Mouse (Mus musculus): ENCODE data around the gene Nphp4. TPM values are rescaled to one million over a fixed set of nuclear protein-coding genes. Genes with fewer than 3 reads are reported as not detected.
"Not testable (repeated sequence)": the region's sequence is repeated elsewhere in the genome, so short reads cannot be mapped to it uniquely, and the experiment has no call there.

Nphp4 gene
- total RNA-seq, 1 experiment = 2.5 TPM

- in situ Hi-C loops (cut with MboI; ENCODE audit: low sequenced_read_pairs in 2 of 2, unreplicated experiment in 2 of 2) = no loop called here
- Histone ChIP-seq H3K36me3 (ENCODE audit: control insufficient read depth, insufficient read depth, low read length, poor library complexity, severe bottlenecking) (no peaks in the 10 kb centered on the region), H3K4me1 (ENCODE audit: control insufficient read depth in 2 of 2, insufficient read depth in 2 of 2, low read length in 2 of 2, poor library complexity in 1 of 2) (peaks cover 0 to 5% of the 10 kb centered on the region in 2 experiments; a peak in 1 of 4 replicates), H3K9me3 (ENCODE audit: control insufficient read depth, insufficient read depth, low read depth, low read length) (no peaks in the 10 kb centered on the region), H3K27ac (ENCODE audit: insufficient read depth, low read depth, low read length, poor library complexity, severe bottlenecking) (no peak overlapping the region), H3K9ac (ENCODE audit: insufficient read depth, low read depth, low read length, poor library complexity, severe bottlenecking) (no peak overlapping the region), H3K4me3 (ENCODE audit: insufficient read depth in 1 of 2, low read depth in 1 of 2, low read length in 2 of 2, poor library complexity in 1 of 2, severe bottlenecking in 1 of 2) (no peak overlapping the region)
- DNase-seq (ENCODE audit: low read depth, low spot score) = no peak
- TF ChIP-seq ZC3H11A (IDR thresholded peaks at IDR 0.05; ENCODE audit: borderline replicate concordance, low read depth, low read length) = no peak
These were observed 73.1 kb downstream of the Nphp4 start for GRCm38 (mm10) chr4:152549507-152550202.

GRCm38 (mm10) chr4:152550203-152550549, 73.7 kb downstream of the Nphp4 start:
- in situ Hi-C loops (cut with MboI; ENCODE audit: low sequenced_read_pairs in 2 of 2, unreplicated experiment in 2 of 2) = no loop called here
- no peak overlapping the region for H3K27ac ChIP-seq (ENCODE audit: insufficient read depth, low read depth, low read length, poor library complexity, severe bottlenecking)
- H3K9ac ChIP-seq (ENCODE audit: insufficient read depth, low read depth, low read length, poor library complexity, severe bottlenecking) = no peak overlapping the region
- DNase-seq (ENCODE audit: low read depth, low spot score) = no peak
- H3K9me3 ChIP-seq (ENCODE audit: control insufficient read depth, insufficient read depth, low read depth, low read length) = no peaks in the 10 kb centered on the region
- H3K4me1 ChIP-seq (ENCODE audit: control insufficient read depth in 2 of 2, insufficient read depth in 2 of 2, low read length in 2 of 2, poor library complexity in 1 of 2) = peaks cover 0 to 5% of the 10 kb centered on the region in 2 experiments; a peak in 1 of 4 replicates
- TF ChIP-seq MAFK (IDR thresholded peaks at IDR 0.05; ENCODE audit: insufficient read depth, low read depth, low read length) (peak; percentile 98), HCFC1 (IDR thresholded peaks at IDR 0.05; ENCODE audit: borderline replicate concordance, insufficient read depth, low read length) (no peak), CHD2 (IDR thresholded peaks at IDR 0.05; ENCODE audit: low read depth, low read length) (no peak)
- H3K36me3 ChIP-seq (ENCODE audit: control insufficient read depth, insufficient read depth, low read length, poor library complexity, severe bottlenecking) = no peaks in the 10 kb centered on the region
- no peak overlapping the region for H3K4me3 ChIP-seq (ENCODE audit: insufficient read depth in 1 of 2, low read depth in 1 of 2, low read length in 2 of 2, poor library complexity in 1 of 2, severe bottlenecking in 1 of 2)

GRCm38 (mm10) chr4:152553582-152554285, 77.2 kb downstream of the Nphp4 start:
- Histone ChIP-seq H3K9ac (ENCODE audit: insufficient read depth, low read depth, low read length, poor library complexity, severe bottlenecking) (no peak overlapping the region), H3K4me1 (ENCODE audit: control insufficient read depth in 2 of 2, insufficient read depth in 2 of 2, low read length in 2 of 2, poor library complexity in 1 of 2) (no peaks in the 10 kb centered on the region), H3K36me3 (ENCODE audit: control insufficient read depth, insufficient read depth, low read length, poor library complexity, severe bottlenecking) (no peaks in the 10 kb centered on the region), H3K4me3 (ENCODE audit: insufficient read depth in 1 of 2, low read depth in 1 of 2, low read length in 2 of 2, poor library complexity in 1 of 2, severe bottlenecking in 1 of 2) (peak overlapping the region in 1 of 2 experiments; percentile 29; a peak in 2 of 4 replicates), H3K9me3 (ENCODE audit: control insufficient read depth, insufficient read depth, low read depth, low read length) (no peaks in the 10 kb centered on the region), H3K27ac (ENCODE audit: insufficient read depth, low read depth, low read length, poor library complexity, severe bottlenecking) (no peak overlapping the region)
- in situ Hi-C loops (cut with MboI; ENCODE audit: low sequenced_read_pairs in 2 of 2, unreplicated experiment in 2 of 2) = no loop called here
- no peak for DNase-seq (ENCODE audit: low read depth, low spot score)
- TF ChIP-seq CHD2 (IDR thresholded peaks at IDR 0.05; ENCODE audit: low read depth, low read length) = no peak
- no peak for TF ChIP-seq ZNF384 (IDR thresholded peaks at IDR 0.05; ENCODE audit: low read depth, low read length)
- TF ChIP-seq ZC3H11A (IDR thresholded peaks at IDR 0.05; ENCODE audit: borderline replicate concordance, low read depth, low read length) = no peak
- no peak for TF ChIP-seq MAFK (IDR thresholded peaks at IDR 0.05; ENCODE audit: insufficient read depth, low read depth, low read length)
- TF ChIP-seq HCFC1 (IDR thresholded peaks at IDR 0.05; ENCODE audit: borderline replicate concordance, insufficient read depth, low read length) = no peak

GRCm38 (mm10) chr4:152554421-152554820, 77.9 kb downstream of the Nphp4 start:
- in situ Hi-C loops (cut with MboI; ENCODE audit: low sequenced_read_pairs in 2 of 2, unreplicated experiment in 2 of 2) = no loop called here
- Histone ChIP-seq H3K27ac (ENCODE audit: insufficient read depth, low read depth, low read length, poor library complexity, severe bottlenecking) (no peak overlapping the region), H3K9me3 (ENCODE audit: control insufficient read depth, insufficient read depth, low read depth, low read length) (no peaks in the 10 kb centered on the region), H3K9ac (ENCODE audit: insufficient read depth, low read depth, low read length, poor library complexity, severe bottlenecking) (peak overlapping the region; percentile 59; the same call in 1 of the 2 replicates), H3K36me3 (ENCODE audit: control insufficient read depth, insufficient read depth, low read length, poor library complexity, severe bottlenecking) (no peaks in the 10 kb centered on the region), H3K4me3 (ENCODE audit: insufficient read depth in 1 of 2, low read depth in 1 of 2, low read length in 2 of 2, poor library complexity in 1 of 2, severe bottlenecking in 1 of 2) (peak overlapping the region; percentile 29 to 71; a peak in 3 of 4 replicates), H3K4me1 (ENCODE audit: control insufficient read depth in 2 of 2, insufficient read depth in 2 of 2, low read length in 2 of 2, poor library complexity in 1 of 2) (no peaks in the 10 kb centered on the region)
- no peak for DNase-seq (ENCODE audit: low read depth, low spot score)
- TF ChIP-seq MAFK (IDR thresholded peaks at IDR 0.05; ENCODE audit: insufficient read depth, low read depth, low read length) = no peak
- no peak for TF ChIP-seq HCFC1 (IDR thresholded peaks at IDR 0.05; ENCODE audit: borderline replicate concordance, insufficient read depth, low read length)
- TF ChIP-seq ZNF384 (IDR thresholded peaks at IDR 0.05; ENCODE audit: low read depth, low read length) = no peak
- TF ChIP-seq ZC3H11A (IDR thresholded peaks at IDR 0.05; ENCODE audit: borderline replicate concordance, low read depth, low read length) = no peak
- no peak for TF ChIP-seq CHD2 (IDR thresholded peaks at IDR 0.05; ENCODE audit: low read depth, low read length)

- H3K36me3 ChIP-seq (ENCODE audit: control insufficient read depth, insufficient read depth, low read length, poor library complexity, severe bottlenecking); DNase-seq (ENCODE audit: low read depth, low spot score); H3K9ac ChIP-seq (ENCODE audit: insufficient read depth, low read depth, low read length, poor library complexity, severe bottlenecking); H3K27ac ChIP-seq (ENCODE audit: insufficient read depth, low read depth, low read length, poor library complexity, severe bottlenecking); H3K9me3 ChIP-seq (ENCODE audit: control insufficient read depth, insufficient read depth, low read depth, low read length); H3K4me3 ChIP-seq (ENCODE audit: insufficient read depth in 1 of 2, low read depth in 1 of 2, low read length in 2 of 2, poor library complexity in 1 of 2, severe bottlenecking in 1 of 2); in situ Hi-C loops (cut with MboI; ENCODE audit: low sequenced_read_pairs in 2 of 2, unreplicated experiment in 2 of 2); H3K4me1 ChIP-seq (ENCODE audit: control insufficient read depth in 2 of 2, insufficient read depth in 2 of 2, low read length in 2 of 2, poor library complexity in 1 of 2): not testable (repeated sequence)
These were observed 79.3 kb downstream of the Nphp4 start for GRCm38 (mm10) chr4:152555806-152556205.
